9 mouse cellular contexts compared by ENCODE assay signal in genomic region chr3:38883676-38884075, GRCm38 (mm10). TPM values are rescaled to one million over a fixed set of nuclear protein-coding genes. Genes with fewer than 3 reads are reported as not detected.
A peak's percentile ranks its signal among the peaks of the same experiment; 100 is the strongest.
DNase-seq lines count a peak whose midpoint lies in the region; ATAC-seq and TF ChIP-seq lines count a peak whose summit lies in the region.
"Had no signal": no experiment of that assay in that cellular context is flagged by ENCODE, and none has a peak within 500 bp of the region (broad histone marks: within the 10 kb centered on the region; RNA-seq: fewer than 3 reads in every experiment).

No protein-coding gene starts in this region.

- no peaks in the 10 kb centered on the region for H3K36me3 ChIP-seq in kidney, postnatal 0 days (ENCODE audit: insufficient read depth, low read length)
- H3K36me3 ChIP-seq in forebrain, embryonic 14.5 days (ENCODE audit: control insufficient read depth, insufficient read depth, low read length): peaks cover 2% of the 10 kb centered on the region
- peaks cover 9% of the 10 kb centered on the region for H3K36me3 ChIP-seq in limb, embryonic 13.5 days
- H3K36me3 ChIP-seq in stomach, embryonic 15.5 days: no peaks in the 10 kb centered on the region
- H3K36me3 ChIP-seq: liver, embryonic 12.5 days had no signal

- no peak overlapping the region for H3K4me3 ChIP-seq in kidney, postnatal 0 days (replicated peaks; ENCODE audit: low read depth, low read length)
- H3K4me3 ChIP-seq in forebrain, embryonic 14.5 days (ENCODE audit: low read depth, low read length): peak overlapping the region; percentile 81
- H3K4me3 ChIP-seq in limb, embryonic 13.5 days: peak overlapping the region; percentile 73
- no peak overlapping the region for H3K4me3 ChIP-seq in stomach, embryonic 15.5 days (replicated peaks)
- H3K4me3 ChIP-seq: liver, embryonic 12.5 days had no signal

- no peak overlapping the region for H3K9ac ChIP-seq in kidney, postnatal 0 days (ENCODE audit: low read depth, low read length)
- peak overlapping the region; percentile 65 for H3K9ac ChIP-seq in forebrain, embryonic 14.5 days (ENCODE audit: low read length)
- H3K9ac ChIP-seq in limb, embryonic 13.5 days: 0 out of 2 replicates have a peak overlapping the region, but pooled peaks have one; percentile 25
- no peak overlapping the region for H3K9ac ChIP-seq in stomach, embryonic 15.5 days
- H3K9ac ChIP-seq: liver, embryonic 12.5 days had no signal

- H3K27me3 ChIP-seq in kidney, postnatal 0 days (ENCODE audit: insufficient read depth, low read length): no peaks in the 10 kb centered on the region
- no peaks in the 10 kb centered on the region for H3K27me3 ChIP-seq in forebrain, embryonic 14.5 days (replicated peaks; ENCODE audit: control insufficient read depth, insufficient read depth, low read length)
- no peaks in the 10 kb centered on the region for H3K27me3 ChIP-seq in limb, embryonic 13.5 days
- no peaks in the 10 kb centered on the region for H3K27me3 ChIP-seq in stomach, embryonic 15.5 days (replicated peaks)

- no peak overlapping the region for H3K27ac ChIP-seq in kidney, postnatal 0 days
- peak overlapping the region; percentile 74; the same call in 1 of the 2 replicates for H3K27ac ChIP-seq in forebrain, embryonic 14.5 days (ENCODE audit: low read depth, low read length)
- H3K27ac ChIP-seq in limb, embryonic 13.5 days: 0 out of 2 replicates have a peak overlapping the region, but pooled peaks have one; percentile 96
- H3K27ac ChIP-seq in stomach, embryonic 15.5 days: no peak overlapping the region
- H3K27ac ChIP-seq: liver, embryonic 12.5 days had no signal

- no peaks in the 10 kb centered on the region for H3K9me3 ChIP-seq in kidney, postnatal 0 days (replicated peaks; ENCODE audit: low read length)
- no peaks in the 10 kb centered on the region for H3K9me3 ChIP-seq in forebrain, embryonic 14.5 days (replicated peaks; ENCODE audit: control insufficient read depth, low read length)
- H3K9me3 ChIP-seq in limb, embryonic 13.5 days: 0 out of 2 replicates have a peak, but pooled peaks cover 3% of the 10 kb centered on the region
- no peaks in the 10 kb centered on the region for H3K9me3 ChIP-seq in stomach, embryonic 15.5 days
- H3K9me3 ChIP-seq: liver, embryonic 12.5 days had no signal

- no peak for TF ChIP-seq CTCF in kidney, postnatal 0 days (IDR thresholded peaks at IDR 0.05; ENCODE audit: low read depth)

- no peak for DNase-seq in kidney, postnatal 0 days (ENCODE audit: low spot score)
- DNase-seq in kidney, postnatal 4 days: no peak
- DNase-seq in forebrain, embryonic 14.5 days (ENCODE audit: low spot score): peak; percentile 60
- no peak for DNase-seq in urinary bladder, postnatal 36 days (ENCODE audit: low spot score in 2 of 2)
- DNase-seq in layer of hippocampus, postnatal 10 days (ENCODE audit: low spot score in 2 of 2): no peak

- no peak for ATAC-seq in kidney, postnatal 0 days (replicated peaks; ENCODE audit: low FRiP score, low read depth)
- ATAC-seq in forebrain, embryonic 14.5 days: no peak
- no peak for ATAC-seq in limb, embryonic 13.5 days (ENCODE audit: low FRiP score, low read depth)
- ATAC-seq in stomach, embryonic 15.5 days (ENCODE audit: insufficient read depth, low FRiP score, low read depth): no peak
- ATAC-seq in granulocyte monocyte progenitor cell, adult 5-6 weeks (replicated peaks; ENCODE audit: poor library complexity, severe bottlenecking): no peak
- ATAC-seq: liver, embryonic 12.5 days had no signal

- H3K4me1 ChIP-seq in kidney, postnatal 0 days (replicated peaks; ENCODE audit: insufficient read depth, low read length): 0 out of 2 replicates have a peak, but pooled peaks cover 8% of the 10 kb centered on the region
- H3K4me1 ChIP-seq in forebrain, embryonic 14.5 days (ENCODE audit: control insufficient read depth, insufficient read depth, low read length): peaks cover 4% of the 10 kb centered on the region; the same call in 1 of the 2 replicates
- H3K4me1 ChIP-seq in limb, embryonic 13.5 days: peaks cover 17% of the 10 kb centered on the region
- H3K4me1 ChIP-seq in stomach, embryonic 15.5 days: no peaks in the 10 kb centered on the region; the same call in 1 of the 2 replicates

- peak overlapping the region; percentile 95 for H3K4me2 ChIP-seq in kidney, postnatal 0 days (ENCODE audit: low read length)
- peak overlapping the region; percentile 98 for H3K4me2 ChIP-seq in forebrain, embryonic 14.5 days (ENCODE audit: low read length)
- H3K4me2 ChIP-seq in limb, embryonic 13.5 days (replicated peaks): peak overlapping the region; percentile 96
- H3K4me2 ChIP-seq in stomach, embryonic 15.5 days: peak overlapping the region; percentile 89; the same call in 1 of the 2 replicates

- WGBS in kidney, postnatal 0 days: 51% methylated on average over 9 of the region's 9 CpGs
- WGBS in forebrain, embryonic 14.5 days: 13% methylated on average over 9 of the region's 9 CpGs
- WGBS in limb, embryonic 13.5 days: 37% methylated on average over 9 of the region's 9 CpGs
- WGBS in stomach, embryonic 15.5 days: 47% methylated on average over 9 of the region's 9 CpGs

RNA-seq across cellular contexts. Expression of gene Fat4, which starts 3.1 kb away (rescaled TPM):
- polyA plus RNA-seq in kidney, postnatal 0 days (2015; fragmentation: Nextera tagmentation; extraction: Ambion mirVana): 3.9 and 4.1 TPM in 2 replicates
- polyA plus RNA-seq in forebrain, embryonic 14.5 days (2014; fragmentation: Nextera tagmentation; extraction: Ambion mirVana): 10.0 and 11.8 TPM in 2 replicates
- 14.2 and 14.3 TPM in 2 replicates for polyA plus RNA-seq in limb, embryonic 13.5 days (2015; fragmentation: Nextera tagmentation; extraction: Ambion mirVana)
- 7.3 and 8.8 TPM in 2 replicates for polyA plus RNA-seq in stomach, embryonic 15.5 days (2015; fragmentation: Nextera tagmentation; extraction: Ambion mirVana)
- not detected in 2 replicates for total RNA-seq in granulocyte monocyte progenitor cell, adult 5-6 weeks (2014; fragmentation: Nextera tagmentation)
- total RNA-seq in granulocyte monocyte progenitor cell, adult 5-6 weeks (2017): not detected in 2 replicates
- total RNA-seq in layer of hippocampus, postnatal 10 days (2021): 10 to 100 TPM; 44.6 to 46.4 TPM

Comparison
In these comparisons a context has a peak if more than half of its experiments do, and no peak if none do; other contexts are left out.
1. H3K27ac ChIP-seq: peak in forebrain, embryonic 14.5 days (single experiment) and limb, embryonic 13.5 days (single experiment); none in kidney, postnatal 0 days (single experiment) and stomach, embryonic 15.5 days (single experiment).
2. H3K4me3 ChIP-seq: peak in forebrain, embryonic 14.5 days (single experiment) and limb, embryonic 13.5 days (single experiment); none in kidney, postnatal 0 days (single experiment) and stomach, embryonic 15.5 days (single experiment).
3. H3K9ac ChIP-seq: peak in forebrain, embryonic 14.5 days (single experiment) and limb, embryonic 13.5 days (single experiment); none in kidney, postnatal 0 days (single experiment) and stomach, embryonic 15.5 days (single experiment).
4. Peak in every context shown above with its lines, with median percentiles within 50 percentile points of each other: H3K4me2 ChIP-seq.